Mouse (Mus musculus) limb, embryonic 12.5 days (tissue): ENCODE results near the gene Rangap1. TPM values are rescaled to one million over a fixed set of nuclear protein-coding genes. Genes with fewer than 3 reads are reported as not detected.
"Not testable (repeated sequence)": the region's sequence is repeated elsewhere in the genome, so short reads cannot be mapped to it uniquely, and the experiment has no call there.

Experiments used
- ATAC-seq: fragments of 200-750 bp; cut with Nextera tagmentation; 2 replicates; pipeline ENCODE4 v1.8.0; 2017; ENCODE audit warnings: low read depth, moderate TSS enrichment; ENCODE audit not compliant: insufficient number of reproducible peaks, insufficient read depth, low FRiP score, low TSS enrichment
- H3K27ac ChIP-seq: fragments of 300-500 bp; sonication (generic); 2 replicates; pipeline ENCODE4 v1.5.1; 2016; ENCODE audit warnings: mild to moderate bottlenecking, moderate library complexity
- H3K27me3 ChIP-seq: fragments of 300-500 bp; sonication (generic); 2 replicates; pipeline ENCODE4 v1.6.1; 2016; ENCODE audit warnings: mild to moderate bottlenecking, moderate library complexity
- H3K36me3 ChIP-seq: fragments of 300-500 bp; sonication (generic); 2 replicates; pipeline ENCODE4 v1.6.1; 2016; ENCODE audit warnings: mild to moderate bottlenecking, moderate library complexity
- H3K4me1 ChIP-seq: fragments of 300-500 bp; sonication (generic); replicated peaks from 2 replicates; pipeline ENCODE4 v1.6.1; 2016
- H3K4me2 ChIP-seq: fragments of 300-500 bp; sonication (generic); 2 replicates; pipeline ENCODE4 v1.6.1; 2016; ENCODE audit warnings: mild to moderate bottlenecking, moderate library complexity
- H3K4me3 ChIP-seq: fragments of 300-500 bp; sonication (generic); replicated peaks from 2 replicates; pipeline ENCODE4 v1.5.1; 2016; ENCODE audit warnings: mild to moderate bottlenecking
- H3K9ac ChIP-seq: fragments of 300-500 bp; sonication (generic); replicated peaks from 2 replicates; pipeline ENCODE4 v1.6.1; 2016; ENCODE audit warnings: mild to moderate bottlenecking, moderate library complexity
- H3K9me3 ChIP-seq: fragments of 300-500 bp; sonication (generic); 2 replicates; pipeline ENCODE4 v1.6.1; 2016; ENCODE audit warnings: mild to moderate bottlenecking, moderate library complexity
- WGBS: fragments of 180-500 bp; shearing (Covaris S2); methylation state at CpG from one replicate; pipeline ENCODE4 v1.1.7; 2016; 5-methylcytosine and 5-hydroxymethylcytosine counted together
- polyA plus RNA-seq: library from polyadenylated mRNA; unstranded; fragments of >200 nt; fragmentation: Nextera tagmentation; extraction: Ambion mirVana; gene quantifications from 2 replicates; pipeline ENCODE4 v1.2.1, GENCODE M21; 2016

The Rangap1 gene
- polyA plus RNA-seq, 1 experiment from 2014 or later: 125 TPM

DNA sequence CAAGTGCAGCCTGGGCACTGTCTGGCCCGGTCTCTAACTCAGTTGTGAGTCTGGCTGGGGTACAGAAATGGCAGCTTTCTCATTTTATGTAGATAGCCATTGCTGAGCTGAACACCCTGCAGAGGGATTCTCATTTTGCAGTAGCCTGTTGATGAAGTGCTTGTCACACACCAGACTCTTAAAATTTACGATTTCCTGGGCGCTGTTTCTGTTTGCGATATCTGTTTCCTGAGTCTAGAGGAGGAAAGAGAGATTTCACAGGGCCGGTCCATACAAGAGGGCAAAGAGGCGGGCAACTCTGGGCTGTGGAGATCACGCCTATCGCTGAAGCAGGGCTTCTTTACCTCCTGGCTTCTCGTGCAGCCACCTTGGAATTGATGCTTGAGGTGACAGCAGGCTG lies 20.3 kb upstream of the Rangap1 start:
- H3K27me3 ChIP-seq: no peaks in the 10 kb centered on the region
- H3K27ac ChIP-seq: no peak overlapping the region
- peaks cover 47% of the 10 kb centered on the region for H3K36me3 ChIP-seq
- no peak overlapping the region for H3K4me3 ChIP-seq
- 75% methylated on average over 9 of the region's 9 CpGs for WGBS
- H3K9me3 ChIP-seq: no peaks in the 10 kb centered on the region
- H3K4me2 ChIP-seq: no peak overlapping the region
- ATAC-seq: no peak
- no peak overlapping the region for H3K9ac ChIP-seq
- H3K4me1 ChIP-seq: no peaks in the 10 kb centered on the region

DNA sequence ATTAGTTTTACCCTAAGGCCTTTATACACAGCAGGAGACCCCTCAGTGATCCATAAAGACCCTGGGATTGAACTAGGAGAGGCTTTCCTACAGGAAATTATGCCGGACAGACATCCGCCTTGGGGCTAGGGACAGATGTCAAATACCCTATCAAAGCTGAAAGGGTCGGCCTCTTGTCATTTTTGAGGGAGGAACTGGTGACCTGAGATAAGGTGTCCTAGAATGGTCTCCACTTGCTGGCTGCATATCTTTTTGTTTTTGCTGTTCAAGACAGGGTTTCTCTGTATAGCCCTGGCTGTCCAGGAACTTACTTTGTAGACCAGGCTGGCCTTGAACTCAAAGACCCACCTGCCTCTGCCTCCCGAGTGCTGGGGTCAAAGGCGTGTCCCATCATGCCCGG lies 19.2 kb upstream of the Rangap1 start:
- Histone ChIP-seq H3K4me2 (no peak overlapping the region), H3K27ac (no peak overlapping the region), H3K9ac (no peak overlapping the region), H3K9me3 (no peaks in the 10 kb centered on the region), H3K36me3 (peaks cover 43% of the 10 kb centered on the region), H3K27me3 (no peaks in the 10 kb centered on the region), H3K4me1 (no peaks in the 10 kb centered on the region; the same call in 1 of the 2 replicates), H3K4me3 (no peak overlapping the region)
- ATAC-seq: no peak
- 77% methylated on average over 6 of the region's 6 CpGs for WGBS

DNA sequence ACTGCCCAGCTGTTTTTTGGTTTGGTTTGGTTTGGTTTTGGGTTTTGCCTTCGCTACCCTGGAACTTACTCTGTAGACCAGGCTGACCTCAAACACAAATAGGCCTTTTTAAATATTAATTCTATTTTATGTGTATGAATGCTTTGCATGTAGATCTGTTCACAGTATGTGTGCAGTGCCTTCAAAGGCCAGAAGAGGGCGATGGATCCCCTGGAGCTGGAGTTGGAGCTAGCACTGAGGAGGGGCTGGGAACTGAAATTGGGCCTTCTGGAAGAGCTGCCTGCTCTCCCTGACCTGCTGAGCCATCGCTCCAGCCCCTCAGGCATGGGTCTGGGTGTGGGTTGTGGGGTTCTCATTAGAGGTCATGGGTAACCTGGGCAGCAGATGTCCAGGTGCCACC lies 16.6 kb upstream of the Rangap1 start:
- ATAC-seq: no peak
- Histone ChIP-seq H3K27ac (no peak overlapping the region), H3K27me3 (no peaks in the 10 kb centered on the region), H3K4me3 (no peak overlapping the region), H3K9me3 (no peaks in the 10 kb centered on the region), H3K9ac (no peak overlapping the region), H3K4me1 (no peaks in the 10 kb centered on the region; the same call in 1 of the 2 replicates), H3K36me3 (peaks cover 24% of the 10 kb centered on the region), H3K4me2 (no peak overlapping the region)
- WGBS: 85% methylated on average over 3 of the region's 3 CpGs

GRCm38 (mm10) chr15:81761381-81761780 lies 16.1 kb upstream of the Rangap1 start:
- Histone ChIP-seq H3K4me1 (no peaks in the 10 kb centered on the region; the same call in 1 of the 2 replicates), H3K36me3 (peaks cover 25% of the 10 kb centered on the region), H3K9ac (no peak overlapping the region), H3K4me2 (no peak overlapping the region), H3K27me3 (no peaks in the 10 kb centered on the region), H3K9me3 (no peaks in the 10 kb centered on the region), H3K4me3 (no peak overlapping the region), H3K27ac (no peak overlapping the region)
- 33% methylated on average over 7 of the region's 7 CpGs for WGBS
- ATAC-seq: no peak

GRCm38 (mm10) chr15:81760361-81761079 lies 15.2 kb upstream of the Rangap1 start:
- H3K4me3 ChIP-seq: no peak overlapping the region
- 0 out of 2 replicates have a peak overlapping the region, but pooled peaks have one; percentile 8 for H3K27ac ChIP-seq
- no peaks in the 10 kb centered on the region; the same call in 1 of the 2 replicates for H3K4me1 ChIP-seq
- peaks cover 30% of the 10 kb centered on the region for H3K36me3 ChIP-seq
- no peaks in the 10 kb centered on the region for H3K9me3 ChIP-seq
- H3K4me2 ChIP-seq: no peak overlapping the region
- H3K27me3 ChIP-seq: no peaks in the 10 kb centered on the region
- ATAC-seq: no peak
- WGBS: 88% methylated on average over 5 of the region's 5 CpGs
- no peak overlapping the region for H3K9ac ChIP-seq

GRCm38 (mm10) chr15:81759542-81759941 lies 14.2 kb upstream of the Rangap1 start:
- Histone ChIP-seq H3K4me2 (no peak overlapping the region), H3K4me3 (no peak overlapping the region), H3K27me3 (no peaks in the 10 kb centered on the region), H3K9ac (no peak overlapping the region), H3K9me3 (no peaks in the 10 kb centered on the region), H3K27ac (no peak overlapping the region), H3K4me1 (no peaks in the 10 kb centered on the region; the same call in 1 of the 2 replicates), H3K36me3 (peaks cover 38% of the 10 kb centered on the region)
- ATAC-seq: no peak
- WGBS: 98% methylated on average over 3 of the region's 3 CpGs

- WGBS: 96% methylated on average over 5 of the region's 5 CpGs
Observed at GRCm38 (mm10) chr15:81758701-81759100, 13.4 kb upstream of the Rangap1 start.

DNA sequence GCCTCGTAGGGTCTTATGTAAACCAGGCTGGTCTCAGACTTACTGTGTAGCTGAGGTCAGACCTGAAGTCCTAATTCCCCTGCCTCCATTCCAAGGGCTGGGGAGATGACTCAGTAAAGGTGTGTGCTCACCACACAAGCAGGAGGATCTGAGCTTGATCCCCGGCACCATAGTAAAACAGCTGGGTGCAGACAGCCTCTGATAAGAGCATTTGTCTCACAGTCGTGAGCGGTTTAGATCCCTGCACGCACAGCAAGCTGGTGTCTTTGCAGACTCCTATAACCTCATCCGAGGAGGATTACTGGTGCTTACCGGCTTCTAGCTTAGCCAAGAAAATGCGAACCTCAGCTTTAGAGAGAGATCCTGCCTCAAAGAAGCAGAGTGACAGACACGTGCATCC lies 8.3 kb upstream of the Rangap1 start:
- no peaks in the 10 kb centered on the region for H3K9me3 ChIP-seq
- H3K9ac ChIP-seq: no peak overlapping the region
- no peak overlapping the region for H3K4me3 ChIP-seq
- H3K4me2 ChIP-seq: no peak overlapping the region
- ATAC-seq: no peak
- 95% methylated on average over 9 of the region's 9 CpGs for WGBS
- H3K27me3 ChIP-seq: no peaks in the 10 kb centered on the region
- H3K27ac ChIP-seq: no peak overlapping the region
- peaks cover 32% of the 10 kb centered on the region for H3K36me3 ChIP-seq
- H3K4me1 ChIP-seq: no peaks in the 10 kb centered on the region

More at GRCm38 (mm10) chr15:81758701-81759100, 13.4 kb upstream of the Rangap1 start:
- Histone ChIP-seq H3K27me3 (no peaks in the 10 kb centered on the region), H3K4me1 (no peaks in the 10 kb centered on the region; the same call in 1 of the 2 replicates), H3K27ac (no peak overlapping the region), H3K4me3 (no peak overlapping the region), H3K36me3 (peaks cover 42% of the 10 kb centered on the region), H3K9me3 (no peaks in the 10 kb centered on the region), H3K4me2 (no peak overlapping the region), H3K9ac (no peak overlapping the region)
- ATAC-seq: no peak

- H3K4me2 ChIP-seq: no peak overlapping the region
- H3K4me1 ChIP-seq: peaks cover 10% of the 10 kb centered on the region
- WGBS: 68% methylated on average over 14 of the region's 14 CpGs
- H3K9ac ChIP-seq: no peak overlapping the region
- H3K27ac ChIP-seq: no peak overlapping the region
- H3K27me3 ChIP-seq: no peaks in the 10 kb centered on the region
- no peak for ATAC-seq
- peaks cover 15% of the 10 kb centered on the region for H3K36me3 ChIP-seq
- H3K4me3 ChIP-seq: no peak overlapping the region
- H3K9me3 ChIP-seq: no peaks in the 10 kb centered on the region
Observed at GRCm38 (mm10) chr15:81749742-81750141, 4.4 kb upstream of the Rangap1 start.

GRCm38 (mm10) chr15:81745601-81746114 lies 328 bp upstream of the Rangap1 start:
- no peaks in the 10 kb centered on the region for H3K9me3 ChIP-seq
- no peaks in the 10 kb centered on the region for H3K27me3 ChIP-seq
- H3K4me1 ChIP-seq: peaks cover 16% of the 10 kb centered on the region
- peak overlapping the region; percentile 85 for H3K4me2 ChIP-seq
- under 1% methylated on average over 33 of the region's 33 CpGs for WGBS
- peak; percentile 64; the same call in 1 of the 2 replicates for ATAC-seq
- no peaks in the 10 kb centered on the region for H3K36me3 ChIP-seq
- H3K9ac ChIP-seq: peak overlapping the region; percentile 96
- H3K4me3 ChIP-seq: peak overlapping the region; percentile 94
- H3K27ac ChIP-seq: peak overlapping the region; percentile 94

GRCm38 (mm10) chr15:81742368-81742767 lies 3.0 kb downstream of the Rangap1 start:
- ATAC-seq: not testable (repeated sequence)

More at GRCm38 (mm10) chr15:81742368-81742767, 3.0 kb downstream of the Rangap1 start:
- 40% methylated on average over 2 of the region's 2 CpGs for WGBS
- not testable (repeated sequence) for H3K9me3 ChIP-seq, H3K27me3 ChIP-seq, H3K36me3 ChIP-seq, H3K27ac ChIP-seq, H3K4me3 ChIP-seq, H3K9ac ChIP-seq, H3K4me2 ChIP-seq
- peaks cover 16% of the 10 kb centered on the region for H3K4me1 ChIP-seq
